Mouse (Mus musculus) CD8-positive naive resting alpha-beta T cell, adult 2 months (primary cell): ENCODE data around the gene Tubg2.

Experiments
- DNase-seq, 2 experiments: peaks; one replicate each; pipeline ENCODE4 v3.0.0; 2022; ENCODE audit warnings: low read depth in 2 of 2, low spot score in 2 of 2

Gene Tubg2

DNA sequence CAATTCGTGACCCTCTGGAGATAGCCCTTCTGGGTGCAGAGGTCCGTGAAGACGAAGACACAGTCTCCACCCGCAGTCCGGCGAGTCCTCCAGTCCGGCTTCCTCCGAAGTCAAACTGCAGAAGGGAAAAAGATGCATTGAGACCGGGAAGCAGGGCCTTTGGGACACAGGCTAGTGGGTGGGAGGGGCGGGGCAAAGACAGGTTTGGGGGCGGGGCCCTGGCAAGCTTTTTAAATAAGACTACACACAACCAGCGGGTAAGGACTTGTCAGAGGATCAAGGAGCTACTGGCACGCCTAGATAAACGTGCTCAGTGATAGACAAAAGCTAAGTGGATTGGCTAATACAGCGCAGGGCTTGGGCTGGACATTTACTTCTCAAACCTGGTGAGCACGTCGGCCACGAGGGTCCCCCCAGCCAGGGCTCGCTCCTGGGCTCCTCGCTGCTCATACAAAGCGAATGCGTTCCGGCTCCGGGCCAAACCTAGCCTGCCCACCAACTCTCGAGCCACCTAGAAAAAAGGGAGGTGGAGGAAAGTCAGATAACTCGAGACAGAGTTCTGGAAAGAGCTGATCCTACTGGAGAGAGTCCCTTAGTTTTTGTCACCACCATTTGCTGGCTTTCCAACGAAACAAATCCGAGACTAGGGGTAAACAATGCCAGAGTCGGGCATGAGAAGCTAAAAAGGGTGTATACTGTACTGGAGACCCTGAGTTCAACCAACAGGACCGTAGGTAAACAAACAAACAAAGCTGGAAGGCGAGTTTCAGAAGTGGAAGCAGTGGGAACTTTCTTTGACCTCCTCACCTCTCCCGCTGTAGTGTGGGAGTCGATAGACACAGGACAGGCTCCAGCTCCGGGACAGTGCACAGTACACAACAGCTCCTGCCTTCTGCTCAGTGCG, 9.2 kb downstream of the Tubg2 start:
- DNase-seq, result no peak

DNA sequence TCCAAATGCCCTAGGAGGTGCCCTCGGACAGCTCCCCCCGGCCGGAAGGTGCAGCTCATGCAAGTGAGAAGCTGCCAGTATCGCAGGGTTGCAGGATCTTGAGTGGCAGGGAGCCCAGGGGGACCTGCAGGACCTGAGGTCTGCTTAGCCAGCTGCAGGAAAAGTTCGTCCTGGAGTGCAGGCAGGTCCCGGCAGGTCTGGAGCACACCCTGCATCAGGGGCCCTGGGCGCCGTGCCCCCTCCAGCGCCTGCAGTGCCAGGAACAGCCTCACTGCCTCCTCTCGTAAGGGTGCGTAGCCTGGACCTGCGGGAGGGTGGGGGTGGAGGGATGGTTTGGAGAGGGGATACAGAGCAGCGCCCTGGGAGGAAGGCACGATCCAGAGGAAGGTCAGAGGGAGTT, 10.7 kb downstream of the Tubg2 start:
- no peak for DNase-seq

DNA sequence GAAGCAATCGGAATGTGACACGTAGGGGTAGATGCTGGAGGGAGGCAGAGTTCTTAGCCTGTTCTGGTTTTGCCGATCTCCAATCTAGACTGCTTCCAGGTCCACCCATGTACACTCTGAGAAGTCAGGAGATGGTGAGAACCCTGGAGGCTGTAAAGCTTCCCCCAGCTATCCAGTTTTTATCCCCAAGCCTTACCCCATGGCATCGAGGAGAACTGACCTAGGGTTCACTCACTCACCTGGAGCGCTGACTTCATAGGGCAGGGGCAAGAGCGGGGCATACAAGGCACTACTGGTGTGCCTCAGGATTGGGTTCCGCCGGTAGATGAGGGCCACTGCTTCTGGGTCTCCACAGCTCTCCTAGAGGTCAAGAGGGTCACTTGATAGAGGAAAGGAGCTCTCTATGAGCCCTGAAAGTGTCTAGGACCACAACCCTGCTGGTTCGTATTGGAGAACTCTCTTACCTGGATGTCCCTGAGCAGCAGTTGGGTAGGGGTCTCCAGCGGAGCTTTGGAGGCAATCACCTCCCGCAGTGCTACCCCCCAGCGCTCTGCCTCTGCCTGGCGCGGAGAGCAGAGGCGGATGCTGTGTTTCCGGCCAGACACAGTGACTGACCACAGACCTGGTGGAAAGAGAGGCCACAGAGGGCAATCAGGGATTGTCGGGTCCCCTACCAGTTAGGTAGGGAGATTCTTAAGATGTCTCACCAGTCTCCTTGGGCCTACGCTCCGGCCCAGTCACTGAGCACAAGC, 11.7 kb downstream of the Tubg2 start:
- DNase-seq, result no peak

DNA sequence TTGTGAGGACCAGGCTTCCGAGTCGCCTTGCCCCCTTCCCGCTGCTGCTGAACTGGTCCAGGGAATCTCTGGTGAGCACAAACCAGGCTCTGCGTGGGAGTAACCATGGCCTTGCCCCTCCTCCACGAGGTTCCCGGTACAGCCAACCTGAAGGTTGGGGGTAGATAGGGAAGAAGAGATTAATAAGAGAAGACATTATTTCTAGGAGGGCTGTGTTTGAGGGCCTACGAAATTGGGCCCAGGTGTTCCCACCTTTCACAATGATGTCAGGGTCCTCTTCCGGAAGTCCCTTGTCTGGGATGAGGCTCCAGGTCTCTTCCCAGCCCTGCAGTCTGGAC, 12.2 kb downstream of the Tubg2 start:
- DNase-seq, result no peak

DNA sequence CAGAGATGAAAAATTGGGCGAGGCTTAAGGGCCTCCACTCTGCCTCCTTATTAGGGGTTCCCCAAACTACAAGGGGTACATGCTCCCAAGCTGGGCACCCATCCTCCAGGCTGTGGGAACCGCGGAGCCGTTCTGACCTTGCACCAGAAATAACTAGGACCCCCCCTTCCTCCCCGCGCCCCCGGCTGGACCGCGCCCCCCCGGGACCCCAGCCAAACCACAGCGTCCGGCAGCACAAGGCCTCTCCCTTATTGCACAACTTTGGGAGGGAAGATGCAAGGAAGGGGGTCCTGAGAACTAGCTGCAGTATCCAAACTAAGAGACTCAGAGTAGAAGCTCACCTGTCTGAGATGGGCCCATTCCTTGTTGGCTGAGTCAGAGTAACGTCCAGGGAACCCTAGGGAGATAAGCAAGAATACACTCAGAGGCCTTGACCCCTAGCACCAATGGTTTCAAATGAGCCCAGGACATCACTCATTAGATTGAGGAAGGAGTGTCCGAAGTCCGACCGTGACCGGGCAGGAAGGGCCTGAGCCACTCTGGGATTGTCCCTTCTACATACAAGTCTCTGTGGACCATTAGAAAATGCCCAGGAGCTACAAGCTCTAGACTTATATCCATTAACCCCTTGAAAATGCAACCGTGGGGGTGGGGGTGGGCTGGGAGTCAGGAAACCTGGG, 12.7 kb downstream of the Tubg2 start:
- DNase-seq, result no peak

DNA sequence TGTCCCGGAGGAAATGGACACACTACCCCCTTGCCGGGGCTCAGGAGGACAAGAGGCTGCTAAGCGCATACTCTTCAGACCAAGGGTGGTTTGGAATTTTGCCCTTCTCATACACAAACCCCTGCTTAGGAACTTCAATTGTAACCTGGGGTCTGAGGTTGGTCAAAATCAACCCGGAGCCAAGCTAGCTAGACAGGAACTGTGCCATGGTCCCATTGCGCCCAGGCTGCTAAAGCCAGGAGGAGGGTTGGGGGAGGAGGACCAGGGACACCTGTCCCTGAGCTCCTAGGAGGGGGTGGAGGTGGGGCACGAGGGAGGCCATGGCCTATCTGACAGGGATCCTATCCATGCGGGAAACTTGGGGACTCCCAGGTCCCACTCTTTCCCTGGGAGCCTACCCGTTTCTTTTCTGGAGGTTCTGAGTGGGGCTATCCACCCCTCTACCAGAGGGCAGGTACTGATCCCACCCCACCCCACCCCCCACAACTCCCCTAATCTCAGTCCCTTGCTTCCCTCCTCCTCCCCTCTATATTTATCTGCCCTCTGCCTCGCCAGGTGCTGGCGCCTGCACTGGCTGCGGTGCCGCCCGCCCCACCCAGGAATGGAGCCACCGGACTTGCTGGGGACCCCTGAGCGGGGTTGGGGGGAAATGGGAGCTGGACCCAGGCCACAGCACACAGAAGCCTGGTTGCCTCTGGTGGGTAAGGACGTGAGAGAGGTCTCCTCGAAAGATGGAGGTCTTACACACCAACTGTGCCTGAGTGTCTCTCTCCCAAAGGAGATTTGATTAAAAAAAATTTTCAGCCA, 13.8 kb downstream of the Tubg2 start:
- no peak for DNase-seq

DNA sequence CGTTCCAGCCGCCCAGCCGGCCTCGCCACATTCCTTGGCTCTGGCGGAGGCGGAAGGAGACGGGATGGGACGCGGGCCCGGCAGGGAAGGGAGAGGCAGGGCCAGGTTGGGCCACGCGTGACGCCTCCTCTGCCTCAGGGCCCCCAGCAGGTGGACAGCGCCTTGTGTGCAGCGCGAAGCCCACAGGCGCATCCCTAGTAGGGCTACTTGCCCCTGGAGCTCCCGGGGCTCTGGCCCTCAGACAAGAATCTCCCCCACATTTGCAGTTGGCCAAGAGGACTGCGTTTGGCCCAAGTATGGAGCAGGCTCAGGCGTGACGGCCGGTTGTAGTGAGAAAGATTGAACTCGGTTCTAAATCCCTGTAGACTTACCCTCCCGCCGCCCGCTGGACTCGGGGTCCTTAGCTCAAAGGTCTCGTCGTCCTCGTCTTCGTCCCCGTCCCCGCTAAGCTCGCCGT, 14.7 kb downstream of the Tubg2 start, which contains the start of gene Cntnap1:
Gene Cntnap1, plus strand, starts transcription at position 170 of the 457 bp plus-strand sequence.
- DNase-seq, result no peak

DNA sequence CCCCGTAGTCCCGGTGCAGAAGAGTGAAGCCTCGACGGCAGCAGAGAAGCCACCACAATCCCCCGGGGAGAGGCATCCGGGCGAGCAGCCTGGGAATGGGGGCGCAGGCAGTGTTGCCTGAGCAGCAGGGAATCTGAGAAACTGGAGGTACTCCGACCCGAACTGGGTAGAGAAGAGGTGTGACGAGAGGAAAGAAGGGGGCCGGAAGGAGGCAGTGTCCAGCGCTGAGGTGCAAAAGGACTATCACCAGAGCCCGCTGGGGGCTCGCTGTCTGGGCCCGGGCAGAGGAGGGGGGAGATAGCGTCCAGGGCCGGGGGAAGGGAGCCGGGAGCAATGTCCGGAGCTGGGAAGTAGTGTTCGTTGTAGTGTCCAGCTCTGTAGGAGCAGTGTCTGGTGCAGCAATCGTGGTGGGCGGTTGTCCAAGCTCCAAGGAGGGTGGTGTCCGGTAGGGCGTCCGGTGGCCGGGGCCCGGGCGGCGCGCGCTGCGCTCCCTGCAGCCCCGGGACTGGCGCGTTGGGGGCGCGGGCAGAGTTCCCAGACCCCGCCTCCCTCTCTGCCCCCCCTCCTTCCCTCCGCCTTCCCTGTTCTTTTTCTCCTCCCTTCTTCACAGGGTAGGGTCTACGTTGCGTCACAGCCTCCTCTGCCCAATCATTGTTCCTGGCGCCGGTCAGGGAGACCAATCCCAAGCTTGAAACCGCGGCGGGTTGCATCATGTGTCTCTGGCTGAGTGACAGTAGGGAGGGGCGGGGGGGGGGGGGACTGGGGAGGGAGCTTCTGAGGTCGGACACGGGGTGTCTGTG, 15.3 kb downstream of the Tubg2 start, which contains the start of gene Plekhh3:
Gene Plekhh3, minus strand, starts transcription at position 541 of the 800 bp plus-strand sequence.
- peak; percentile 56 to 59 for DNase-seq

DNA sequence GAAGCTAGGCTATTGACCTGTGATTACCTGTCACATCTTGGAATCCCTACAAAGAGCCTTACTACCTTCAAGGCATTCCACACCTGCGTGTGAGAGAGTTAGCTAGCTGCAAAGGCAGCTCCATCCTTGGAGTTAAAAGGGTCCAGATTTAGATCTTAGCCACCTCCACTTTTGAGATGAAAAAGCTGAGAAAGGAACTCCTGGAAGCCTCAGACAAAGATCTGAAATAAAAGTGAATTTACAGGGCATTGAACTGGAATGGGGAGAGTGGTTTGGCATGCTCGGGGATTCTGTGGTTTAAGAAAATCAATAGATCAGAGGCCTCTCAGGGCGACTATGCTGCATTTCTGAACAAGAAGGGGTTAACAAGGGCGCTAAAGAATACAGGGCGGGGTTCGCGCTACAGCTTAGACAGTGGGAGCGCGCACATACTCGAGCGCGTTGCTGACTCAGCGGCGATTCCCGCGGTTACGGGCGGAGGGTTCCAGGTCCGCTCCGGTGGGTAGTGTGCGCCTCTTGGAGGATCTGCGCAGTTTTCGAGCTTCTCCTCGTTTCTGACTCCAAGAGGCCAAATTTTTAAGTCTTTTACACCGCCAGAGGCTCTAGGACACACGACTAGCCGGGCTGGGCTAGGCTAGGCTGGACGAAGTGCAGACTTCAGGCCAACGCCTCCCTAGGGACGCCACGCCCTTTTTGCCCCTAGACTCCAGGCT, 16.2 kb downstream of the Tubg2 start:
- no peak for DNase-seq

DNA sequence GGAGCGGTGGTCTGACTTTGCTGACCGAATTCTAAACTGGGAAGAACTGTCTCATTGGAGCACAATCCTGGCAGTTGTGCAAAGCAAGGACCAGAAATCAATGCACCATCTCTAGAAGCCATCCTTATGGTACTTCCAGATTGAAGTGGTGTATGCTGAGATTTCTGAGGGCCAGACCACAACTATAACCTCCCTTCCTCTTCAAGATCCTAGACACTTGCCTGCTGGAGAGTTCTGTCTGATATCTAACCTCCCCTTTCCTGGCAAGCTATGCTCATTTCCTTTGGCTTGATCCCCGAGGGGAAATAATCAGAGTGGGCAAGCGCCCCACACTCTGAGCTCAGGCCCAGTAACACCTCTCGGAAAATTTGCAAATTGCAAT, 16.7 kb downstream of the Tubg2 start:
- no peak for DNase-seq

DNA sequence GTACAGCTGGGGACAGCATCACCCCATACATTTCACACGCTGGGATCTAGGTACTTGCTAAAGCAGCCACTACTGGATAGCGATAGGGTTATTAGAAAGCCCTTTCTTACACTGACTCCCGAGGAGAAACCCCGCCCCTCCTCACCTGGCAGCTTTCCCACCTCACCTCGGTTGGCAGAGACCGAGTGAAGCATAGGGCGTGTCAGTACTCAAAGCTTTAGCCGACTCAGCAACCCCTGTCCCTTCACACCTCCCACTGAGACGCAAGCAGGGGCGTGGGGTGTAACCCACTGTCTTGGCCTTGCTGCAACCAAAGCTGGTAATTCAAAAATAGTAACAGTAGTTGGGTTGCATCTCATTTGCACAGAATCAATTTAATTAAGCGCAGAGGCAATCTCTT, 17.4 kb downstream of the Tubg2 start:
- DNase-seq, result no peak

DNA sequence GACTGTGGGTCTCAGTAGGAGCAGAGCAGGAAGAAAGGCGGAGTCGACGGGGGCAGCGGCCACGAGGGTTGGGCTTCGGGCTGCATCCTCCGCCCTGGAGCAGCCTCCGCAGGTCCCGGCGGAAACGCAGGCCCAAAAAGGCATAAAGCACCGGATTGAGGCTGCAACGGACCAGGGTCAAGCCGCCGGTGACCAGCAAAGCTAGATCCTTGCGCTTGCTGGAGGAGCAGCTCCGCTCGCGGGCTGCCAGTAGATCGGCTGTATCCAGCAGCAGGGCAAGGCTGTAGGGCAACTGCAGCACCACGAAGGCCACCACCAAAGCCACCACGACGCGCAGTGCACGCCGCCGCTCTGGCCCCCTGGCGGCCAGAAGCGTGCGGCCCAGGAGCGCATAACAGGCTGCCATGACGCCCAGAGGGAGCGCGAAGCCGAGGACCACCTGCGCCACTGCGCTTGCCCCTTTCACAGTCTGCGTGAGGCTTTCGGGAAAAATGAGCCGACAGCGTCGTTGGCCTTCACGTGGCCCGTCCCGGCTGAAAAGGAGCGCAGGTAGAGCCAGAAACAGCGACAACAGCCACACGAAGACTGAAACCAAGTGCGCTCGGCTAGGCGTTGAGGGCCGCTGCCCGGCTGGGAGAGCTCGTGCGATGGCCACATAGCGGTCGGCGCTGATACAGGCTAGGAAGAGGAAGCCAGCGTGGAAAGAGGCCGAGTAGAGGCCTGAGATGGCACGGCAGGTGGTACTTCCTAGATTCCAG, 18.1 kb downstream of the Tubg2 start:
- peak; percentile 67 to 71 for DNase-seq

DNA sequence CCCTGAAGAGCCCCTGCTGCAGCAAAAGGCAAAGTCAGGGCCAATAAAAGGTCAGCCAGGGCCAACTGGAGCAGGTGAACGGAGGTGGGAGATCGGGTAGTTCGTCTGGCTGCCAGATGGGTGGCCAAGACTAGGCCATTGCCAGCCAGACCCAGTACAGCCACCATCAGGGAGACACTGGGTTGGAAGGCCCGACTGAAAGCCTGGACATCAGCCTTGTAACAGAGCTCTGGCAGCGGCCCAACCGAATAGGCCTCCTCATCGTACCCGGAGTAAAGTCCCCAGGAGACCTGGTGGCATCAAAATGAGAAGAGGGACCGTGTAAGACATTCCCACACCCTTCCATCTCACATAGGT, 18.7 kb downstream of the Tubg2 start:
- no peak for DNase-seq

DNA sequence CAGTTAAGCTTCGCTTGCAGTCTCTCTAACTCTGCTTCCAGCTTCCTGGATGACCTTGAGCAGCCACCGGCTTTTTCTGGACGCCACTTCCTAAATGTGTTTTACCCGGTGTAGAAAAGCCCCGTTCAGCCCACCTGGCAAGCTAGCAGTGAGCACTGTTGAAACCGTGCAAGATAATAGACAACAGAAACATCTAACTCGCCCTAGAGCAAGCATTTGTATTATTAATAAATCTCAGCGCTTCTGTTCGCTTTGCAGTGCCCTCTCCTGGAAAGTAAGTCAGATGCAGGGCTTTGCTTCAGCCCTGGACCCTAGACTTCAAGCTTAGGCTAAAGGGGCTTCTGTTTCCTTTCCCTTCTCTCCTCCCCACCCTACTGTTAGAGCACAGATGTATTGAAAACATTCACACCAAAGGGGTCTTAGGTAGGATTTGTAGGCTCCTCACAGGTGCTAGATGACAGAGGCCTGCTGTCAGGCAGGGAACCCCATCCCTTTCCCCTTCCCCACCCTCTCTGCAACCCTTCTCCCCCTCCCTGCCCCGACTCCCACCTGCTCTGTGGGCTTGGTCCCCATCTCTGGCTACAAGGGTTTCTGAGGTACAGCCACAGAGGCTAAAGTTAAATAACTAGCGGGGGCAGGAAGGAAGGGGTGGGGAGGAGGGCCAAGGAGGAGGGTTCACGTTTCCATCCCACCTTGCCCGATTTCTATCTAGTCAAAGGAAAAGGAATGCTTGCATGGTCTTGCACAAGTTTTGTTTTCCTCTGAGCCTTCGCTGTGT, 19.3 kb downstream of the Tubg2 start, which contains the start of gene Ccr10:
Gene Ccr10, minus strand, starts transcription at position 593 of the 778 bp plus-strand sequence.
- DNase-seq, result no peak

DNA sequence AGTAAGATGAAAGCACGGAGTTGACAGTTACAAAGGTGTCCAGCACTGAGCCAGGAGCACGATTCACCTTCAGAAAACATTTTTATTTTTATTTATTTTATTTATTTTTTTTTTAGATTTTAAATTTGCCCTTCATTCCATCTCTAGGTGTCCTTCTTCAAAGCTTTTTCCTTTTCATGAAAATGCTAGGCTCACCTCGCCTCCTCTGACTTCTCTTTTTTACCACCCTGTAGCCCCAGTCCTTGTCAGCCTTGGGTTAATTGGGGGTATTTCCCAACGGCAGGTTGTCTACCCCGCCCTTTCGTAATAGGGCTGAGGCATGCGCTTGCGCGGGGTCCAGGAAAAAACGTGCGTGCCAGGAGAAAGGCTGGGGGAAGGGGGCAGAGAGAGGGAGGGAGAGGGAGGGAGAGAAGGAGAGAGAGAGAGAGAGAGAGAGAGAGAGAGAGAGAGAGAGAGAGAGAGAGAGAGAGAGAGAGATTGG, 20.0 kb downstream of the Tubg2 start:
- no peak for DNase-seq

DNA sequence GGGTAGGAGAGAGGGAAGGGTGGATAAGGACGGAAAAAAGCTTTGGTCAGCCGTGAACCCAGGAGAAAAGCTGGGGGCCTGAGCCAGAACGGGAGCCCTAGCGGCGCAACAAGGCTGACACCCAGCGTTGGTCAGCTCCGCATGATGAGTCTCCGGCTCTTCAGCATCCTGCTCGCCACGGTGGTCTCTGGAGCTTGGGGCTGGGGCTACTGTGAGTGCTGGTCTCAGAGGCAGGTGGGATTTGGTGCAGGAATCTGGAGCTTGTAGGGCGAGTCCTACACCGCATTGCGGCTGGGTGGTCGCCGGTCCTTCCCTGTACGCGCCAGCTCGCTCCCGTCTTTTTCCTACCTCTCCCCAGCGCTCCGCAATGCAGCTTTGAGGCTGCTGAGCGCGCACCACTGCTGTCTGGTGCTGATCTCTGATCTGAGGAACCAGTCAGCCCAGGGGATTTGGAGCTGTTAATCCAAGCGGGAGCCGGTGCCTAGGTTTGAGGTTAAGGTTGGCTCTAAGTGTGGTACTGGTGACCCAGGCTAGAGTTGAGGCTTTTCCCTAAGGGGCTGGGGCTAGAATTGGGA, 20.5 kb downstream of the Tubg2 start:
- DNase-seq, result no peak
